Mouse (Mus musculus): Measurements from ENCODE around the gene Oxnad1. TPM values are rescaled to one million over a fixed set of nuclear protein-coding genes. Genes with fewer than 3 reads are reported as not detected.
"Not testable (repeated sequence)": the region's sequence is repeated elsewhere in the genome, so short reads cannot be mapped to it uniquely, and the experiment has no call there.

Gene Oxnad1
- polyA plus RNA-seq, 1 experiment from 2014 or later = 29.8 TPM

DNA sequence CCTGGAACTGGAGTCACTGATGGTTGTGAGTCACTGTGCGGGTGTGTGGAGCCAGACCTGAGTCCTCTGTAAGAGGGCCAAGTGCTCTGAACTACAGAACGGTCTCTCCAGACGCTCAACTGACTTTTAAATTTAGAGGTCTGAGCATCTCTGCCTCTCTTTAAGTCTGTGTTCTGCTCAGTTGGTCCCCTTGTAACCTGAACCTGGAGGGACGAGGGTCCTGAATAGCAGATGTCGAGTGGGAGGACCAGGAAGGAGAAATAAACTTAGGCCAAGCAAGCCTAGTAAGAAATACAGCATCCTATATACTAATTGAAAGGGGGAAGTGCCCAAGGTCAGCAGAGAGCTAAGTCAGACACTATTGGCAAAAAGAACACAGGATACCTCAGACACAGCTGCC lies 11.6 kb downstream of the Oxnad1 start:
- H3K27ac ChIP-seq (ENCODE audit: low read length) = no peak overlapping the region
- no peaks in the 10 kb centered on the region for H3K4me1 ChIP-seq (ENCODE audit: control insufficient read depth, insufficient read depth, low read length)
- 82% methylated on average over 5 of the region's 5 CpGs for WGBS
- no peak overlapping the region for H3K4me3 ChIP-seq (replicated peaks; ENCODE audit: low read length)
- no peak overlapping the region for H3K4me2 ChIP-seq (ENCODE audit: low read depth, low read length)
- H3K36me3 ChIP-seq (ENCODE audit: control insufficient read depth, insufficient read depth, low read length) = peaks cover 42% of the 10 kb centered on the region
- no peak for ATAC-seq (ENCODE audit: insufficient read depth, low FRiP score)
- no peaks in the 10 kb centered on the region for H3K27me3 ChIP-seq (ENCODE audit: control insufficient read depth, insufficient read depth, low read length)
- no peak overlapping the region for H3K9ac ChIP-seq (ENCODE audit: low read length)
- no peaks in the 10 kb centered on the region for H3K9me3 ChIP-seq (replicated peaks; ENCODE audit: control insufficient read depth, low read length)

- no peak for ATAC-seq (ENCODE audit: insufficient read depth, low FRiP score)
- Histone ChIP-seq H3K9ac (ENCODE audit: low read length) (no peak overlapping the region), H3K4me2 (ENCODE audit: low read depth, low read length) (no peak overlapping the region), H3K4me3 (replicated peaks; ENCODE audit: low read length) (no peak overlapping the region), H3K4me1 (ENCODE audit: control insufficient read depth, insufficient read depth, low read length) (no peaks in the 10 kb centered on the region), H3K27me3 (ENCODE audit: control insufficient read depth, insufficient read depth, low read length) (no peaks in the 10 kb centered on the region), H3K27ac (ENCODE audit: low read length) (no peak overlapping the region), H3K36me3 (ENCODE audit: control insufficient read depth, insufficient read depth, low read length) (peaks cover 38% of the 10 kb centered on the region), H3K9me3 (replicated peaks; ENCODE audit: control insufficient read depth, low read length) (no peaks in the 10 kb centered on the region)
- 95% methylated on average over 7 of the region's 7 CpGs for WGBS
These were observed 12.5 kb downstream of the Oxnad1 start for GRCm38 (mm10) chr14:32097691-32098090.

DNA sequence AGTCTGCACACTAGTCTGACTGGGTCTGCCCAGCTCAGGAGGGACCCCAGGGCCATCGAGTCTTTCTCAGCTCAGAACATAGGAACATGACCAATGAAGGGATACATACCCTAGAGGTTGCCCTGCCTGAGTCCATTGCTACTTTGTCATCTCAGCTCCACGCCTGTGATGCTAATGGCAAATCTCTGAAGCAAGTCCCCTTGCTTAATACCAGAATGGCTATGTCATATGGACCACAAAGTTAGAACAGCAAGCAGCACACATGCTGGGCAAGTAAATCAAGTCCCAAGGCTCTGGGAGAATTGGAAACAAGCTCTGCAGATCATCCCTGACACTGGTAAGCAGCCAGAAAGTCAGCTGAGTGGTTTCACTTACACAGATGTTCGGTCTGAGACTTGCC lies 13.8 kb downstream of the Oxnad1 start:
- H3K4me1 ChIP-seq (ENCODE audit: control insufficient read depth, insufficient read depth, low read length) = no peaks in the 10 kb centered on the region
- no peak overlapping the region for H3K4me3 ChIP-seq (replicated peaks; ENCODE audit: low read length)
- H3K9me3 ChIP-seq (replicated peaks; ENCODE audit: control insufficient read depth, low read length) = no peaks in the 10 kb centered on the region
- WGBS = 95% methylated on average over 3 of the region's 3 CpGs
- no peak for ATAC-seq (ENCODE audit: insufficient read depth, low FRiP score)
- no peak overlapping the region for H3K27ac ChIP-seq (ENCODE audit: low read length)
- H3K9ac ChIP-seq (ENCODE audit: low read length) = no peak overlapping the region
- no peak overlapping the region for H3K4me2 ChIP-seq (ENCODE audit: low read depth, low read length)
- peaks cover 40% of the 10 kb centered on the region for H3K36me3 ChIP-seq (ENCODE audit: control insufficient read depth, insufficient read depth, low read length)
- H3K27me3 ChIP-seq (ENCODE audit: control insufficient read depth, insufficient read depth, low read length) = no peaks in the 10 kb centered on the region

DNA sequence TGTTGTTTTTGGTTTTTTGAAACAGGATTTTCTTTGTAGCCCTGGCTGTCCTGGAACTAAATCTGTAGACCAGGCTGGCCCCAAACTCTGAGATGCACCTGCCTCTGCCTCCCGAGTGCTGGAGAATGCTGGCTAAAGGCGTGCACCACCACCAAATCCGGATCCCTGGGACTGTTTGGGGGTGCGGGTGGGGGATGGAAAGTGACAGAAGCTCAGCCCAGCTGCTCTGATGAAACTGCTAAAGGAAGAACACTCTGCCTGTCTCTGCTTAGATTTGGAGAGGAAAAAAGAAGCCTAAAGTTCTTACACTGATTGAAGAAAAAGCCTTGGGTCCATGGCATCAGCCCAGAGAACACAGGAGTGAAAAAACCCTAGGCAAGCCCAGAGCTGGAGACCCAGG lies 18.4 kb downstream of the Oxnad1 start:
- Histone ChIP-seq H3K4me3 (replicated peaks; ENCODE audit: low read length) (no peak overlapping the region), H3K36me3 (ENCODE audit: control insufficient read depth, insufficient read depth, low read length) (peaks cover 24% of the 10 kb centered on the region), H3K27ac (ENCODE audit: low read length) (no peak overlapping the region), H3K9ac (ENCODE audit: low read length) (no peak overlapping the region), H3K27me3 (ENCODE audit: control insufficient read depth, insufficient read depth, low read length) (no peaks in the 10 kb centered on the region), H3K4me1 (ENCODE audit: control insufficient read depth, insufficient read depth, low read length) (no peaks in the 10 kb centered on the region), H3K4me2 (ENCODE audit: low read depth, low read length) (no peak overlapping the region), H3K9me3 (replicated peaks; ENCODE audit: control insufficient read depth, low read length) (no peaks in the 10 kb centered on the region)
- no peak for ATAC-seq (ENCODE audit: insufficient read depth, low FRiP score)
- 84% methylated on average over 4 of the region's 4 CpGs for WGBS

GRCm38 (mm10) chr14:32105663-32106062 lies 20.5 kb downstream of the Oxnad1 start:
- ATAC-seq (ENCODE audit: insufficient read depth, low FRiP score) = no peak
- Histone ChIP-seq H3K4me1 (ENCODE audit: control insufficient read depth, insufficient read depth, low read length) (no peaks in the 10 kb centered on the region), H3K36me3 (ENCODE audit: control insufficient read depth, insufficient read depth, low read length) (0 out of 2 replicates have a peak, but pooled peaks cover 4% of the 10 kb centered on the region), H3K27ac (ENCODE audit: low read length) (no peak overlapping the region), H3K4me3 (replicated peaks; ENCODE audit: low read length) (no peak overlapping the region), H3K27me3 (ENCODE audit: control insufficient read depth, insufficient read depth, low read length) (no peaks in the 10 kb centered on the region), H3K9me3 (replicated peaks; ENCODE audit: control insufficient read depth, low read length) (no peaks in the 10 kb centered on the region), H3K9ac (ENCODE audit: low read length) (no peak overlapping the region), H3K4me2 (ENCODE audit: low read depth, low read length) (no peak overlapping the region)
- 48% methylated on average over 7 of the region's 7 CpGs for WGBS

DNA sequence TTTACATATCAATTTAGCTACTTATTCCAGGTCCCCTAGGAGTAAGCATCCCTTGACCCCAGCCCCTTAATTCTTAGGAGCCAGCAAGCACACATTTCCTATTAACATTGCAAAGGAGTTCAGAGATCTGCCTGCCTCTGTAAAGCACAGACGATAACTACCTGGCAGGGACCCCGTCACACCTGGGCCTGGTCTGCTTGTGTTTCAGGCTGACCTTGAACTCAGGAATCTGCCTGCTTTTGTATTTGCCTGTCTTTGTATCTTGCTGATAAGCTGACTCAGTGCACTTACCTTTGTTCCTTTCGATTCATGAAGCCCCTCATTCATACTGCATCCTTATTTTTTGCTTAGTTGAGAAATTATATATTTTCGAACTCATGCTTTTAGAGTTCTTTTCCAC lies 21.7 kb downstream of the Oxnad1 start:
- Histone ChIP-seq H3K27me3 (ENCODE audit: control insufficient read depth, insufficient read depth, low read length) (no peaks in the 10 kb centered on the region), H3K9me3 (replicated peaks; ENCODE audit: control insufficient read depth, low read length) (no peaks in the 10 kb centered on the region), H3K9ac (ENCODE audit: low read length) (no peak overlapping the region), H3K27ac (ENCODE audit: low read length) (no peak overlapping the region), H3K4me2 (ENCODE audit: low read depth, low read length) (no peak overlapping the region), H3K36me3 (ENCODE audit: control insufficient read depth, insufficient read depth, low read length) (0 out of 2 replicates have a peak, but pooled peaks cover 3% of the 10 kb centered on the region), H3K4me3 (replicated peaks; ENCODE audit: low read length) (no peak overlapping the region), H3K4me1 (ENCODE audit: control insufficient read depth, insufficient read depth, low read length) (no peaks in the 10 kb centered on the region)
- 90% methylated on average over 4 of the region's 4 CpGs for WGBS
- no peak for ATAC-seq (ENCODE audit: insufficient read depth, low FRiP score)

- H3K9ac ChIP-seq (ENCODE audit: low read length); H3K9me3 ChIP-seq (replicated peaks; ENCODE audit: control insufficient read depth, low read length); H3K4me1 ChIP-seq (ENCODE audit: control insufficient read depth, insufficient read depth, low read length); ATAC-seq (ENCODE audit: insufficient read depth, low FRiP score); H3K27me3 ChIP-seq (ENCODE audit: control insufficient read depth, insufficient read depth, low read length); H3K4me3 ChIP-seq (replicated peaks; ENCODE audit: low read length); H3K36me3 ChIP-seq (ENCODE audit: control insufficient read depth, insufficient read depth, low read length); H3K27ac ChIP-seq (ENCODE audit: low read length); H3K4me2 ChIP-seq (ENCODE audit: low read depth, low read length): not testable (repeated sequence)
- WGBS = 89% methylated on average over 10 of the region's 10 CpGs
These were observed 26.9 kb downstream of the Oxnad1 start for GRCm38 (mm10) chr14:32112124-32112523.

DNA sequence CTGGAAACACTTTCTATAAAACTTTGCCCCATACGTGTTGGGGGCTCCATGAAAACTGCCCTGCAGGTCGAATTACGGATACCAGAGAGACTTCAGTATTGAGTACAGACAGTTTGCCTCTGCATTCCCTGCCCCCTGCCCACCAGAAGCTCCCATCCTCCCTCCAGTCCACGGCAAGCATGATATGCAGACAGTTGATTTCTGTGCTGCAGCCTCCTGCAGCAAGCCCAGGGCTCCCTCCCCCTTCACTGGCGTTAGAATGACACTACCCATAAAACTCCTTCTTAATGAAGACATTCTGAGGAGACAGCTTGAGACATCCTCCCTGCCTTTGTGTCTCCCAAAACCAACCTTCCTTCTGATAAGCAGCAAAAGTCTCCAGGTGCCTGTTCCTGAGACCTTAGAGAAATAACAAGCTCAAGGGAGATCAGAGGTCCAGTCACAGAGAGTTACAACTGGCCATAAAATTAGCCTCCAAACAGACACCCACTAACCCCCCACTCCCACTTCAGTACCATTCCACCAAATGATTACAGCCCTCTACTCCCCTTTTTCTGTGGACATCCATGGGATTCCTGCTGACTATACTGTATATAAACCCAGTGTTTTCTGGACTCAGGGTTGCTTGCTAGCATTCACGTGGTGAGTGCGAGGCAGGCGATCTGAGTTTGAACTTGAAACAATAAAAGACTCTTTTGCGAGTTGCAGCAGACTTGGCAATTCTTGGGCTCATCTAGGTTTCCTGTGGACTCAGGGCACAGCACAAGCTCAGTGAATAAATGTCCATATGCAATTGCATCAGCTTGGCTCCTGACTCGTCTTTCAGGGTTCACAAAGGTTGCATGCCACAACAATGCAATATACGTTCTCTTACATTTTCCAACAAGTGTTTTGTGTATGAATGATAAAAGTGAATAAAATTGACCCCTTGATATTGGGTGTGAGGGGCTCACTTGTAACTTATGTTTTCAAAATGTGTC lies 36.1 kb downstream of the Oxnad1 start:
- WGBS = 70% methylated on average over 11 of the region's 11 CpGs
- H3K9ac ChIP-seq (ENCODE audit: low read length) = no peak overlapping the region
- no peak overlapping the region for H3K27ac ChIP-seq (ENCODE audit: low read length)
- no peak overlapping the region for H3K4me3 ChIP-seq (replicated peaks; ENCODE audit: low read length)
- no peaks in the 10 kb centered on the region for H3K27me3 ChIP-seq (ENCODE audit: control insufficient read depth, insufficient read depth, low read length)
- H3K36me3 ChIP-seq (ENCODE audit: control insufficient read depth, insufficient read depth, low read length) = no peaks in the 10 kb centered on the region
- ATAC-seq (ENCODE audit: insufficient read depth, low FRiP score) = no peak
- no peaks in the 10 kb centered on the region for H3K4me1 ChIP-seq (ENCODE audit: control insufficient read depth, insufficient read depth, low read length)
- H3K9me3 ChIP-seq (replicated peaks; ENCODE audit: control insufficient read depth, low read length) = no peaks in the 10 kb centered on the region
- no peak overlapping the region for H3K4me2 ChIP-seq (ENCODE audit: low read depth, low read length)

DNA sequence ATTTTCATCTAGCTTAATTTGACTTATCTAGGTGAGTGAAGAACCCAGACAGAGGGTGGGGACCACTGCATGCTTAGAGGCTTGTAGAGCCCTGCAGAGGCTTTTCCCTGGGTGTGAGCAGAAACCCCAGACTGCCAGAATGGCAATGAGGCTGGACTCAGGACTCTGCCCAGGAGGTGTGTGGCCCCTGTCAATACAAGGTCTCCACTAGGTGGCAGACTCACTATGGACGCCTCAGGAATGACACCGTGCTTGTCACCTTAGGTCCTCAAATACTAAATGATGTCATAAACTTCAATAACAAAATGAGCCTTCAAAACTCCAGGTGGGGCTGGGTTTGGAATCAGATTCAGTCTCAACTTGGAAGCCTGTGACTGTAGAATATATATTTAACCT lies 36.7 kb downstream of the Oxnad1 start:
- no peak overlapping the region for H3K4me2 ChIP-seq (ENCODE audit: low read depth, low read length)
- ATAC-seq (ENCODE audit: insufficient read depth, low FRiP score) = no peak
- 53% methylated on average over 2 of the region's 2 CpGs for WGBS

More for the DNA sequence above, 36.7 kb downstream of the Oxnad1 start:
- Histone ChIP-seq H3K9me3 (replicated peaks; ENCODE audit: control insufficient read depth, low read length) (no peaks in the 10 kb centered on the region), H3K36me3 (ENCODE audit: control insufficient read depth, insufficient read depth, low read length) (no peaks in the 10 kb centered on the region), H3K4me3 (replicated peaks; ENCODE audit: low read length) (no peak overlapping the region), H3K4me1 (ENCODE audit: control insufficient read depth, insufficient read depth, low read length) (no peaks in the 10 kb centered on the region), H3K9ac (ENCODE audit: low read length) (no peak overlapping the region), H3K27me3 (ENCODE audit: control insufficient read depth, insufficient read depth, low read length) (no peaks in the 10 kb centered on the region), H3K27ac (ENCODE audit: low read length) (no peak overlapping the region)

Data from stomach, embryonic 16.5 days (tissue).